Mouse (Mus musculus) small intestine, adult 2 months (tissue): ENCODE results near the gene Nlrp6. TPM values are rescaled to one million over a fixed set of nuclear protein-coding genes. Genes with fewer than 3 reads are reported as not detected.
"Not testable (repeated sequence)": the region's sequence is repeated elsewhere in the genome, so short reads cannot be mapped to it uniquely, and the experiment has no call there.

Source experiments
- H3K27ac ChIP-seq: fragments of 200-500 bp; 2 replicates; pipeline ENCODE4 v1.5.1; 2012; ENCODE audit warnings: low read depth, low read length, control low read depth, inconsistent platforms; ENCODE audit not compliant: insufficient read depth
- H3K27me3 ChIP-seq: fragments of 200-500 bp; 2 replicates; pipeline ENCODE4 v1.6.1; 2012; ENCODE audit warnings: mild to moderate bottlenecking, moderate library complexity, low read length, inconsistent platforms; ENCODE audit not compliant: control insufficient read depth, insufficient read depth
- H3K36me3 ChIP-seq: fragments of 200-500 bp; 2 replicates; pipeline ENCODE4 v1.6.1; 2012; ENCODE audit warnings: mild to moderate bottlenecking, low read length, control low read depth, inconsistent platforms; ENCODE audit not compliant: control insufficient read depth, insufficient read depth
- H3K4me1 ChIP-seq: fragments of 200-500 bp; 2 replicates; pipeline ENCODE4 v1.6.1; 2012; ENCODE audit warnings: low read length, inconsistent platforms, mixed read lengths; ENCODE audit not compliant: control insufficient read depth, insufficient read depth, insufficient read length
- H3K4me3 ChIP-seq: fragments of 200-500 bp; 2 replicates; pipeline ENCODE4 v1.5.1; 2012; ENCODE audit warnings: low read depth, mild to moderate bottlenecking, control low read depth, inconsistent platforms, low read length, moderate library complexity
- CTCF ChIP-seq: fragments of 200-500 bp; IDR thresholded peaks from 2 replicates; pipeline ENCODE4 v1.5.1; 2012; ENCODE audit warnings: low read depth, mild to moderate bottlenecking, control low read depth, inconsistent platforms, low read length, moderate library complexity, mixed read lengths; ENCODE audit not compliant: insufficient replicate concordance, insufficient read length; ENCODE audit errors: extremely low read depth
- POLR2A ChIP-seq: fragments of 200-500 bp; IDR thresholded peaks from 2 replicates; pipeline ENCODE4 v1.6.1; 2012; ENCODE audit warnings: low read depth, mild to moderate bottlenecking, control low read depth, inconsistent platforms, low read length, moderate library complexity
- WGBS: fragments of 180-500 bp; shearing (Covaris S2); methylation state at CpG from one replicate; pipeline ENCODE4 v1.1.7; 2018; 5-methylcytosine and 5-hydroxymethylcytosine counted together
- polyA plus RNA-seq: library from polyadenylated mRNA; depleted of rRNA; stranded (reverse); fragments of >200 nt; gene quantifications from 2 replicates; pipeline ENCODE4 v1.2.3, GENCODE M21; 2012

The Nlrp6 gene
- polyA plus RNA-seq, 1 experiment = 110 TPM

GRCm38 (mm10) chr7:140881696-140882468, 38.8 kb upstream of the Nlrp6 start, which contains the start of the genes Psmd13 and Sirt3:
TSS of gene Psmd13 (plus strand) at chr7:140881968.
TSS of gene Sirt3 (minus strand) at chr7:140882309.
- Histone ChIP-seq H3K27me3 (no peaks in the 10 kb centered on the region), H3K4me1 (peaks cover 2% of the 10 kb centered on the region; the same call in 1 of the 2 replicates), H3K36me3 (peaks cover 12% of the 10 kb centered on the region), H3K27ac (peak within 1 kb of the TSS; percentile 97), H3K4me3 (peak within 1 kb of the TSS; percentile 98)
- under 1% methylated on average over 59 of the region's 59 CpGs for WGBS
- TF ChIP-seq CTCF (peak; percentile 19; the same call in 1 of the 2 replicates), POLR2A (peak; percentile 34; the same call in 1 of the 2 replicates)

GRCm38 (mm10) chr7:140882469-140882803, 38.3 kb upstream of the Nlrp6 start:
- TF ChIP-seq POLR2A (no peak), CTCF (no peak)
- Histone ChIP-seq H3K27me3 (no peaks in the 10 kb centered on the region), H3K36me3 (peaks cover 16% of the 10 kb centered on the region), H3K4me1 (peaks cover 2% of the 10 kb centered on the region; the same call in 1 of the 2 replicates), H3K4me3 (peak overlapping the region; percentile 98), H3K27ac (0 out of 2 replicates have a peak overlapping the region, but pooled peaks have one; percentile 4)
- WGBS = under 1% methylated on average over 12 of the region's 12 CpGs

GRCm38 (mm10) chr7:140890636-140891035, 30.1 kb upstream of the Nlrp6 start:
- 95% methylated on average over 16 of the region's 16 CpGs for WGBS
- peaks cover 64% of the 10 kb centered on the region for H3K36me3 ChIP-seq

DNA sequence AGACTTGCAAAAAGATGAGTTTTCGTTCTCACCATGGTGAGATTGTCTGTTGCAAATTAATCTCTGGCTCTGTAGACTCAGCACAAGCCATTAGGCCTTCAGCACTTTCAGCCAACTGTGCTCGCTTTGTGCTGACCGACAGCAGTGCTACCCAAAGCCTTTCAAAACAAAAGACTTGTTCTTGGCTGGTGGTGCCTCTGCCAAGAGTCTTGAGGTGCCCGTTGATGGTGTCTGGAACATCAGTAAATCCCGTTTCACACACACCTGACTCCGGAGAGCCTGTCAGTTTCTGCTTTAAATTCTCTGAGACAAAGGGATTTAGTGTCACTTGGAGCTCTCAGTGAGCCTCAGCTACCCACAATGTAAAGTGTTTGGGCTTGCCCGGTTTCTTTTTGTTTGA, 26.7 kb upstream of the Nlrp6 start:
- TF ChIP-seq CTCF = no peak
- TF ChIP-seq POLR2A = no peak
- WGBS = 94% methylated on average over 7 of the region's 7 CpGs
- H3K4me3 ChIP-seq = no peak overlapping the region
- peaks cover 61% of the 10 kb centered on the region for H3K36me3 ChIP-seq
- no peaks in the 10 kb centered on the region for H3K27me3 ChIP-seq
- no peak overlapping the region for H3K27ac ChIP-seq
- H3K4me1 ChIP-seq = no peaks in the 10 kb centered on the region

More at GRCm38 (mm10) chr7:140890636-140891035, 30.1 kb upstream of the Nlrp6 start:
- not testable (repeated sequence) for H3K27me3 ChIP-seq, H3K4me1 ChIP-seq, H3K4me3 ChIP-seq, H3K27ac ChIP-seq

DNA sequence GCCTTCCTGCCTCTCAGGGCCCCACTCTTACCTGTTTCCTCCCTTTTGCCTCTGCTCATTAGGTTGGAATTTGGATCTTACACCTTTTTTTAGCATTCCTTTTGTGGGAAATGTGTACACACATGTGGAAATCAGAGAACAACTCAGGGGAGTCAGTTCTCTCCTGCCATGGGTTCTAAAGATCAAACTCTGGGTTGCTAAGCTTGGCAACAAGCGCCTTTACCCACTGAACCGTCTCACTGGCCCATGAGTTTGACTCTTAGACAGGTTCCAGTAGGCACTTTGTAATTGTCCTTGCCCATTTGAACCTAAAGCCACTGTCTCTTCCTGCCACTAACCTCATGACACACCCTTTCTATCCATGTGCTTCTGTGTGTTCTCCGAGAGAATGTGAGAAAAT, 26.1 kb upstream of the Nlrp6 start:
- WGBS = 85% methylated on average over 3 of the region's 3 CpGs
- Histone ChIP-seq H3K27me3 (no peaks in the 10 kb centered on the region), H3K36me3 (peaks cover 56% of the 10 kb centered on the region), H3K4me3 (no peak overlapping the region), H3K27ac (no peak overlapping the region), H3K4me1 (no peaks in the 10 kb centered on the region)
- TF ChIP-seq CTCF (no peak), POLR2A (no peak)

- no peaks in the 10 kb centered on the region for H3K4me1 ChIP-seq
- no peak overlapping the region for H3K27ac ChIP-seq
- whole genome bisulfite sequencing = 90% methylated on average over 7 of the region's 7 CpGs
- TF ChIP-seq CTCF (no peak), POLR2A (no peak)
- no peak overlapping the region for H3K4me3 ChIP-seq
- peaks cover 37% of the 10 kb centered on the region for H3K36me3 ChIP-seq
- H3K27me3 ChIP-seq = no peaks in the 10 kb centered on the region
Observed at GRCm38 (mm10) chr7:140897863-140898262, 22.8 kb upstream of the Nlrp6 start.

- 83% methylated on average over 3 of the region's 3 CpGs for WGBS
Observed at GRCm38 (mm10) chr7:140899121-140899520, 21.6 kb upstream of the Nlrp6 start.

More at GRCm38 (mm10) chr7:140899121-140899520, 21.6 kb upstream of the Nlrp6 start:
- TF ChIP-seq CTCF (no peak), POLR2A (no peak)
- Histone ChIP-seq H3K4me1 (no peaks in the 10 kb centered on the region), H3K27ac (no peak overlapping the region), H3K36me3 (peaks cover 32% of the 10 kb centered on the region), H3K27me3 (no peaks in the 10 kb centered on the region), H3K4me3 (no peak overlapping the region)
